Mouse (Mus musculus) ES-Bruce4 (cell line): ENCODE data around the gene Mtx1.

ENCODE experiments used
- CTCF ChIP-seq: IDR thresholded peaks from one replicate; pipeline ENCODE4 v1.8.1; 2011; ENCODE audit warnings: low read depth, low read length
- EP300 ChIP-seq: IDR thresholded peaks from 2 replicates; pipeline ENCODE4 v1.6.1; 2011; ENCODE audit warnings: low read depth, low read length; ENCODE audit not compliant: insufficient read depth
- POLR2A ChIP-seq: IDR thresholded peaks from one replicate; pipeline ENCODE4 v1.8.1; 2011; ENCODE audit warnings: low read length; ENCODE audit not compliant: insufficient read depth

DNA sequence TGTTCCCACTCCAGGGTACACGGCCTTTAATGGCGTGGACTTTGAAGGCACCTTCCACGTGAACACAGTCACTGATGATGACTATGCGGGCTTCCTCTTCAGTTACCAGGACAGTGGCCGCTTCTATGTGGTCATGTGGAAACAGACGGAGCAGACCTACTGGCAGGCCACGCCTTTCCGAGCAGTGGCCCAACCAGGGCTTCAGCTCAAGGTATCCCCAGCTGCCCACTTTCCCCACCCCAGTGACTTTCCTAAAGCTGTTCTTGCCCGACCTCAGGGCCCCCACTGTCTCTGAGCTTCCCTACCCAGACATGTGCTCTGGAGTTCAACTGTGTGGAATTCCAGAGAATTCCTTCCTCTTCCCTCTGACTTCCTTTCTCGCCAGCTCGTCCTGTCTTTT, 2.1 kb downstream of the Mtx1 start:
- TF ChIP-seq CTCF, result no peak
- TF ChIP-seq POLR2A, result no peak
- TF ChIP-seq EP300, result no peak
